ENCODE assay signal across 8 mouse cellular contexts in the genomic region with DNA sequence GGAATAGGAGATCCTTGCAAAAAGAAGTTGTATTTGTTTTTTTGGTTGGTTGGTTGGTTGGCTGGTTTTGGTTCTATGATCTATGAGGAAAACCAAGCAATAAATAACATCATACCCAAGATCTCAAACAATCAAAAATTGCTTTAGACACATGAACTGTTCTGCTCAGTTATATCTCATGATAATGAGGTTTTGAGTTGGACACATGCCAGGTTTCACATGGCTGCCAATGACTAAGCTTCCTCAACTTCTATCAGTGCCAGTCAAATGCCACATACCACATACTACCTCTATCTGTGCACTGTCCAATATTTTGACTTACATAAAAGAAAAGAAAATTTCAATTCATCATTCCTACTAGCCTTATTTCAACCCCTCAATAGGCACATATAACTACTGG.
A peak's percentile ranks its signal among the peaks of the same experiment; 100 is the strongest.
DNase-seq lines count a peak whose midpoint lies in the region; ATAC-seq lines count a peak whose summit lies in the region.

No protein-coding gene starts in this region.

- no peak overlapping the region for H3K9ac ChIP-seq in midbrain, embryonic 13.5 days (replicated peaks)

- peak overlapping the region; percentile 39 for H3K4me2 ChIP-seq in midbrain, embryonic 13.5 days (replicated peaks)

- H3K4me3 ChIP-seq in midbrain, embryonic 13.5 days (replicated peaks): peak overlapping the region; percentile 25

- H3K4me1 ChIP-seq in midbrain, embryonic 13.5 days (replicated peaks): peaks cover 22% of the 10 kb centered on the region

- ATAC-seq in granulocyte monocyte progenitor cell, adult 5-6 weeks (replicated peaks; ENCODE audit: poor library complexity, severe bottlenecking): peak; percentile 31; the same call in 1 of the 2 replicates
- ATAC-seq in midbrain, embryonic 13.5 days: no peak

- no peaks in the 10 kb centered on the region for H3K9me3 ChIP-seq in midbrain, embryonic 13.5 days

- H3K36me3 ChIP-seq in midbrain, embryonic 13.5 days: 0 out of 2 replicates have a peak, but pooled peaks cover 3% of the 10 kb centered on the region

- H3K27me3 ChIP-seq in midbrain, embryonic 13.5 days: no peaks in the 10 kb centered on the region

- DNase-seq in heart, postnatal 10 days: peak; percentile 15 to 29
- DNase-seq in heart, postnatal 25 days (ENCODE audit: low spot score): no peak
- peak; percentile 65 for DNase-seq in NIH3T3 (ENCODE audit: low read depth)
- DNase-seq in left cerebral cortex, adult 11 months (ENCODE audit: low spot score): no peak
- no peak for DNase-seq in layer of hippocampus, postnatal 10 days (ENCODE audit: low spot score in 2 of 2)
- DNase-seq in right cerebral cortex, postnatal 25 days: no peak

- H3K27ac ChIP-seq in midbrain, embryonic 13.5 days: no peak overlapping the region

- intact Hi-C loops in heart, postnatal 10 days (cut with DNase I): no loop called here
- intact Hi-C loops in heart, postnatal 25 days (cut with DNase I): no loop called here

Comparison
In these comparisons a context has a peak if more than half of its experiments do, and no peak if none do; other contexts are left out.
1. DNase-seq: peak in heart, postnatal 10 days (2 of 2) and NIH3T3 (single experiment); none in heart, postnatal 25 days (single experiment), left cerebral cortex, adult 11 months (single experiment), layer of hippocampus, postnatal 10 days (0 of 2) and right cerebral cortex, postnatal 25 days (single experiment).